8 mouse cellular contexts compared by ENCODE assay signal in the genomic region with DNA sequence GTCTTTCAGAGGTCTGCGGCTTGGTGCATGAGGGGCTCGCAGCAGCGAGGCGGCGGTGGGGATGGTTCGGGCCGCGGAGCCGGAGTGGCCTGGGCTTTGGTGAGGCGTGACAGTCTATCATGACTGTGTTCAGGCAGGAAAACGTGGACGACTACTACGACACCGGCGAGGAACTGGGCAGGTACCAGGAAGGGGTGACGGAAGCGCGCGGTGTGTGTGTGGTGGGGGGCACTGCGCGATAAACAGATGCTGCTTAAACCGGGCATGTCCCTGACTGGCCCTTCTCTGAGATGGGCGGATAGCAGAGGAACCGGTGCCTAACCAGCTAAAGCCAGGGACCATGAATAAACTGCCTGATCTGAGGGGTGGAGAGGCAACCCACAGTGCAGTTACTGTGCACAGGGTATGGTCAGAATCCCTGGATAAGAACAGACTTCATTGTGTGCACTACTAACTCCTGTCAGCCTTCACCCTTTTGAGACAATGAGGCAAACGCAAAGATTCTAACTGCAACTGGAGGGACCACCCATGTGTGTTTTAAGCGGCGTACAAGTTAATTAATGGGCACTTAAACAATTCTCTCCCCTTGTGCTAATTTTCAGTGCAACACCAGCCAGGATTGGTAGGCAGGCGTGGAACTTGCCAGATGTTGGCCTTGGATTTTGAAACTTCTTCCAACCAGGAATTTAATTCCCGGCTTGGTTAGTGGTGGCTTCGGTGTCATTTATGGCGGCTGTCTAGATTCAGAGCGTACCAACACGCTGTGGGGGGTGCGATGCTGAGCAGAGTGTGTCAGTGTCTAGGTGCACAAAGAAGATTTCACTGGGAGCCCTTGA. TPM values are rescaled to one million over a fixed set of nuclear protein-coding genes. Genes with fewer than 3 reads are reported as not detected.
DNase-seq lines count a peak whose midpoint lies in the region; ATAC-seq lines count a peak whose summit lies in the region.

No protein-coding gene starts in this region.

- peak overlapping the region; percentile 68 for H3K4me3 ChIP-seq in erythroblast, embryonic 14.5 days (replicated peaks)
- H3K4me3 ChIP-seq in forebrain, embryonic 10.5 days, result peak overlapping the region; percentile 85
- H3K4me3 ChIP-seq in hindbrain, embryonic 10.5 days, result peak overlapping the region; percentile 86
- peak overlapping the region; percentile 80 for H3K4me3 ChIP-seq in stomach, embryonic 14.5 days (ENCODE audit: low read depth, low read length)

- intact Hi-C loops in left cerebral cortex, postnatal 36 days (cut with DNase I), result loop anchor here (1.0 to 5.0 kb wide), 3 partner anchors 85 to 136 kb away; no protein-coding TSS in a partner anchor

- DNase-seq in adrenal gland, postnatal 14 days, result peak; percentile 41
- DNase-seq in forebrain, embryonic 10.5 days (ENCODE audit: extremely low spot score, low spot score), result peak; percentile 62
- peak; percentile 69 for DNase-seq in hindbrain, embryonic 10.5 days (ENCODE audit: low spot score)
- peak; percentile 47 to 49 for DNase-seq in left cerebral cortex, postnatal 36 days (ENCODE audit: low spot score in 2 of 2)

- peak overlapping the region; percentile 96 for H3K27ac ChIP-seq in forebrain, embryonic 10.5 days
- H3K27ac ChIP-seq in hindbrain, embryonic 10.5 days, result peak overlapping the region; percentile 96
- peak overlapping the region; percentile 79; the same call in 1 of the 2 replicates for H3K27ac ChIP-seq in stomach, embryonic 14.5 days (ENCODE audit: low read length)

- peaks cover 14% of the 10 kb centered on the region for H3K4me1 ChIP-seq in erythroblast, embryonic 14.5 days (ENCODE audit: control insufficient read depth)
- peaks cover 29% of the 10 kb centered on the region for H3K4me1 ChIP-seq in forebrain, embryonic 10.5 days
- H3K4me1 ChIP-seq in hindbrain, embryonic 10.5 days (replicated peaks), result peaks cover 23% of the 10 kb centered on the region
- H3K4me1 ChIP-seq in stomach, embryonic 14.5 days (ENCODE audit: control insufficient read depth, insufficient read depth, low read length), result peaks cover 7% of the 10 kb centered on the region; the same call in 1 of the 2 replicates

- ATAC-seq in erythroblast, adult 5-6 weeks (replicated peaks; ENCODE audit: low FRiP score, poor library complexity, severe bottlenecking), result no peak
- peak; percentile 63 for ATAC-seq in megakaryocyte progenitor cell, adult 5-6 weeks (replicated peaks; ENCODE audit: poor library complexity)
- ATAC-seq in stomach, embryonic 14.5 days (ENCODE audit: insufficient number of reproducible peaks, insufficient read depth, low FRiP score, low read depth), result peak; percentile 38

- H3K4me2 ChIP-seq in stomach, embryonic 14.5 days (replicated peaks; ENCODE audit: low read depth, low read length), result peak overlapping the region; percentile 85

- H3K36me3 ChIP-seq in erythroblast, embryonic 14.5 days (ENCODE audit: control insufficient read depth), result no peaks in the 10 kb centered on the region; the same call in 1 of the 2 replicates
- H3K36me3 ChIP-seq in forebrain, embryonic 10.5 days (replicated peaks), result peaks cover 37% of the 10 kb centered on the region
- peaks cover 35% of the 10 kb centered on the region for H3K36me3 ChIP-seq in hindbrain, embryonic 10.5 days
- no peaks in the 10 kb centered on the region for H3K36me3 ChIP-seq in stomach, embryonic 14.5 days (ENCODE audit: control insufficient read depth, insufficient read depth, low read length)

- H3K9me3 ChIP-seq in erythroblast, embryonic 14.5 days (ENCODE audit: control insufficient read depth, low read length), result no peaks in the 10 kb centered on the region
- no peaks in the 10 kb centered on the region; the same call in 1 of the 2 replicates for H3K9me3 ChIP-seq in forebrain, embryonic 10.5 days
- H3K9me3 ChIP-seq in hindbrain, embryonic 10.5 days, result no peaks in the 10 kb centered on the region
- no peaks in the 10 kb centered on the region for H3K9me3 ChIP-seq in stomach, embryonic 14.5 days (ENCODE audit: control insufficient read depth, low read depth, low read length)

- peaks cover 5% of the 10 kb centered on the region for H3K27me3 ChIP-seq in erythroblast, embryonic 14.5 days (ENCODE audit: control insufficient read depth)
- no peaks in the 10 kb centered on the region for H3K27me3 ChIP-seq in forebrain, embryonic 10.5 days (ENCODE audit: poor library complexity, severe bottlenecking)
- no peaks in the 10 kb centered on the region for H3K27me3 ChIP-seq in hindbrain, embryonic 10.5 days (ENCODE audit: insufficient read depth, poor library complexity, severe bottlenecking)
- H3K27me3 ChIP-seq in stomach, embryonic 14.5 days (ENCODE audit: control insufficient read depth, insufficient read depth, low read length), result no peaks in the 10 kb centered on the region

- 11% methylated on average over 34 of the region's 34 CpGs for WGBS in forebrain, embryonic 10.5 days
- 10% methylated on average over 34 of the region's 34 CpGs for WGBS in hindbrain, embryonic 10.5 days
- 10% methylated on average over 34 of the region's 34 CpGs for WGBS in stomach, embryonic 14.5 days

- H3K9ac ChIP-seq in stomach, embryonic 14.5 days (replicated peaks; ENCODE audit: low read depth, low read length), result peak overlapping the region; percentile 65

RNA-seq across cellular contexts. Expression of gene Dapk1, which starts 0.9 kb away (rescaled TPM):
- polyA plus RNA-seq in erythroblast, embryonic 14.5 days (2012), result 0.05 and 0.15 TPM in 2 replicates
- total RNA-seq in erythroblast, adult 5-6 weeks (2015; ENCODE audit: low replicate concordance), result 2.3 TPM in 2 replicates
- 1.4 and 2.0 TPM in 2 replicates for total RNA-seq in erythroblast, adult 5-6 weeks (2017; ENCODE audit: low replicate concordance)
- 21.9 and 26.0 TPM in 2 replicates for total RNA-seq in adrenal gland, postnatal 14 days (2021)
- 18.0 and 18.7 TPM in 2 replicates for polyA plus RNA-seq in forebrain, embryonic 10.5 days (2016; fragmentation: Nextera tagmentation; extraction: Ambion mirVana)
- 19.8 and 23.6 TPM in 2 replicates for polyA plus RNA-seq in hindbrain, embryonic 10.5 days (2016; fragmentation: Nextera tagmentation; extraction: Ambion mirVana)
- 100 to 1,000 TPM in 1 of 2 experiments, 10 to 100 TPM in 1; 75.8 to 114 TPM for total RNA-seq in left cerebral cortex, postnatal 36 days (2021)
- 3.2 and 5.1 TPM in 2 replicates for total RNA-seq in megakaryocyte progenitor cell, adult 5-6 weeks (2015)
- 2.2 and 2.8 TPM in 2 replicates for total RNA-seq in megakaryocyte progenitor cell, adult 5-6 weeks (2017)
- 16.2 and 21.6 TPM in 2 replicates for polyA plus RNA-seq in stomach, embryonic 14.5 days (2014; fragmentation: Nextera tagmentation; extraction: Ambion mirVana)
